17 mouse cellular contexts compared by ENCODE assay signal in the genomic region with DNA sequence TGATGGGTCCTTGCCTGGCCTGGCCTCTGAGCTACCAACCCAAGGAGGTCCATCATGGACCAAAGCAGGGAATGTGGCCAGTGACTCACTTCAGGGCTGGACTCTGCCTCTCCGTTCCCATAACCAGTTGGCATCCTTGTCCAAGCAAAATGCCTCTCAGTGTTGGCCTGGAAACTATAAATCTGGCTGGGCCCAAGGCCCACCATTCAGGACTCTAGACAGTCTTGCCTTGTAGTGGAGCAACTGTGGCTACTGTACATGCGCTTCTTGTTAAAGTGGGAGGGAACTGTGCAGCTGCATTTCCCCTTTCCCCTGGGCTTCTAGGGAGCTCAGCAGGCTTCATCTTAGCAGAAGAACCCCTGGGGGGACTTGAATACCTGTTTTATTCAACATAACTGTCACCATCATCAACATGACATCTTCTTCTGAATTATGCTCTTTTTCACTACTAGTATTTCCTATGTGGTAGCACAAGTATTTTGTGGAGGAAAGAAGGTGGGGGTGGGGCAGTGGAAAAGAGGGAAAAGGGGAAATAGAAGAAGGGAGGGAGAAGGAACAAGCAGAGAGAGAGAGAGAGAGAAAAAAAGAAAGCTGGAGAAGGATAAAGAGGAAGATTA.
DNase-seq lines count a peak whose midpoint lies in the region; ATAC-seq and TF ChIP-seq lines count a peak whose summit lies in the region.
"Had no signal": no experiment of that assay in that cellular context is flagged by ENCODE, and none has a peak within 500 bp of the region (broad histone marks: within the 10 kb centered on the region; RNA-seq: fewer than 3 reads in every experiment).

No protein-coding gene starts in this region.

- no peak overlapping the region for H3K9ac ChIP-seq in limb, embryonic 14.5 days (ENCODE audit: low read depth, low read length, severe bottlenecking)
- H3K9ac ChIP-seq: liver, embryonic 15.5 days; midbrain, embryonic 15.5 days had no signal

- peak; percentile 35 for DNase-seq in adrenal gland, adult 2 months
- DNase-seq in adrenal gland, postnatal 4 days (ENCODE audit: low spot score in 2 of 2), result no peak
- DNase-seq in limb, embryonic 14.5 days (ENCODE audit: low spot score), result no peak
- DNase-seq in limb, embryonic 10.5 days (ENCODE audit: low spot score), result no peak
- DNase-seq in A20 (ENCODE audit: low read depth, low spot score), result peak; percentile 20
- peak; percentile 97 for DNase-seq in fibroblast of lung, adult 2 months (ENCODE audit: low read depth)
- no peak for DNase-seq in right cerebral cortex, adult 18-20 months
- DNase-seq in kidney, postnatal 14 days, result no peak
- DNase-seq: adrenal gland, postnatal 25 days; kidney, adult 9 months; spleen, adult 18-20 months; thymus, postnatal 4 days had no signal

- H3K27me3 ChIP-seq in limb, embryonic 14.5 days (ENCODE audit: control insufficient read depth, insufficient read depth, low read length), result no peaks in the 10 kb centered on the region
- no peaks in the 10 kb centered on the region for H3K27me3 ChIP-seq in limb, embryonic 10.5 days (ENCODE audit: low read depth, poor library complexity, severe bottlenecking)
- H3K27me3 ChIP-seq: liver, embryonic 15.5 days; midbrain, embryonic 15.5 days had no signal

- H3K27ac ChIP-seq in limb, embryonic 14.5 days (replicated peaks; ENCODE audit: low read depth, low read length), result 0 out of 2 replicates have a peak overlapping the region, but pooled peaks have one; percentile 13
- no peak overlapping the region for H3K27ac ChIP-seq in limb, embryonic 10.5 days
- H3K27ac ChIP-seq: liver, embryonic 15.5 days; midbrain, embryonic 15.5 days had no signal

- no peak for ATAC-seq in limb, embryonic 14.5 days (ENCODE audit: low FRiP score, low read depth)
- ATAC-seq: forebrain, embryonic 14.5 days; inflammation-experienced regulatory T-cells, adult 6 months; midbrain, embryonic 15.5 days had no signal

- H3K36me3 ChIP-seq in limb, embryonic 14.5 days (ENCODE audit: control insufficient read depth, insufficient read depth, low read length), result no peaks in the 10 kb centered on the region
- H3K36me3 ChIP-seq in limb, embryonic 10.5 days, result no peaks in the 10 kb centered on the region
- H3K36me3 ChIP-seq: liver, embryonic 15.5 days; midbrain, embryonic 15.5 days had no signal

- H3K4me3 ChIP-seq in limb, embryonic 14.5 days (replicated peaks; ENCODE audit: low read length), result no peak overlapping the region
- H3K4me3 ChIP-seq in limb, embryonic 10.5 days, result no peak overlapping the region
- H3K4me3 ChIP-seq: liver, embryonic 15.5 days; midbrain, embryonic 15.5 days had no signal

- H3K4me2 ChIP-seq in limb, embryonic 14.5 days (replicated peaks; ENCODE audit: low read depth, low read length, severe bottlenecking), result no peak overlapping the region
- H3K4me2 ChIP-seq: heart, embryonic 11.5 days; liver, embryonic 15.5 days; midbrain, embryonic 15.5 days had no signal

- H3K4me1 ChIP-seq in limb, embryonic 14.5 days (ENCODE audit: control insufficient read depth, insufficient read depth, low read length), result peaks cover 30% of the 10 kb centered on the region
- H3K4me1 ChIP-seq in limb, embryonic 10.5 days, result peaks cover 14% of the 10 kb centered on the region

- no peaks in the 10 kb centered on the region for H3K9me3 ChIP-seq in limb, embryonic 14.5 days (ENCODE audit: control insufficient read depth, low read length)
- H3K9me3 ChIP-seq in limb, embryonic 10.5 days (replicated peaks), result no peaks in the 10 kb centered on the region
- H3K9me3 ChIP-seq: liver, embryonic 15.5 days; midbrain, embryonic 15.5 days had no signal

- TF ChIP-seq POLR2A in limb, embryonic 14.5 days (IDR thresholded peaks at IDR 0.05; ENCODE audit: borderline replicate concordance, extremely low read depth, insufficient read depth, insufficient read length), result no peak

- WGBS in limb, embryonic 14.5 days, result 79% methylated on average over 2 of the region's 2 CpGs
- 93% methylated on average over 2 of the region's 2 CpGs for WGBS in limb, embryonic 10.5 days

Comparison
In these comparisons a context has a peak if more than half of its experiments do, and no peak if none do; other contexts are left out.
1. DNase-seq: peak in adrenal gland, adult 2 months (single experiment), A20 (single experiment) and fibroblast of lung, adult 2 months (single experiment); none in adrenal gland, postnatal 4 days (0 of 2), limb, embryonic 14.5 days (single experiment), limb, embryonic 10.5 days (single experiment), right cerebral cortex, adult 18-20 months (single experiment) and kidney, postnatal 14 days (single experiment).